Mouse (Mus musculus): Measurements from ENCODE around the gene Phospho2.

DNA sequence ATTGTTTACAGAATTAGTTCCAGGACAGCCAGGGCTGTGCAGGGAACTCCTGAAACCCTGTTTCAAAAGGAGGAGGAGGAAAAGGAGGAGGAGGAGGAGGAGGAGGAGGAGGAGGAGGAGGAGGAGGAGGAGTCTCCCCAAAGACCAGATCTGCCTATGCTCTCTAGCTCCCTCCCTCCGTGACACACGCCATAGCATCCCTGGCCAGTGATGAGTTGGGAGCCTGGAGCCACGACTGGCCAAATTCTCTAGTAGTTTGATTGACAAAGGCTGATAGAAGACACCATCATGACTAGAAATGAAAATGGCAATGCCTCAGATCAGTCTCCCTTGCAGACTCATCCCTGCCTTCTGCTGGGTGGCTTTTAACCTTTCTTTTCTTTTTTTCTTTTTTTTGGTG lies 48.6 kb downstream of the Phospho2 start:
- TF ChIP-seq CTCF (IDR thresholded peaks at IDR 0.05; ENCODE audit: low read depth), result peak; percentile 54
- TF ChIP-seq EP300 (IDR thresholded peaks at IDR 0.05; ENCODE audit: low read depth), result no peak

Measured in liver, postnatal 0 days (tissue).